Mouse (Mus musculus): ENCODE results near the gene Tmem62.
A peak's percentile ranks its signal among the peaks of the same experiment; 100 is the strongest.
"Not testable (repeated sequence)": the region's sequence is repeated elsewhere in the genome, so short reads cannot be mapped to it uniquely, and the experiment has no call there.

The Tmem62 gene

GRCm38 (mm10) chr2:120996607-120997006 is 19.8 kb downstream of the Tmem62 start:
- not testable (repeated sequence) for DNase-seq (ENCODE audit: low spot score)

- DNase-seq (ENCODE audit: low spot score) = no peak
These were observed 22.0 kb downstream of the Tmem62 start for GRCm38 (mm10) chr2:120998863-120999262.

- DNase-seq (ENCODE audit: low spot score) = no peak
These were observed 26.8 kb downstream of the Tmem62 start for GRCm38 (mm10) chr2:121003586-121003985.

GRCm38 (mm10) chr2:121004018-121004811 is 27.4 kb downstream of the Tmem62 start:
- no peak for DNase-seq (ENCODE audit: low spot score)

GRCm38 (mm10) chr2:121006986-121007385 is 30.2 kb downstream of the Tmem62 start:
- DNase-seq (ENCODE audit: low spot score) = no peak

GRCm38 (mm10) chr2:121007925-121008663 is 31.3 kb downstream of the Tmem62 start, which contains the start of gene Ccndbp1:
Gene Ccndbp1, plus strand, starts transcription at chr2:121008403.
- peak; percentile 52 for DNase-seq (ENCODE audit: low spot score)

- DNase-seq (ENCODE audit: low spot score) = no peak
These were observed 31.8 kb downstream of the Tmem62 start for GRCm38 (mm10) chr2:121008664-121009007.

GRCm38 (mm10) chr2:121009071-121009677 is 32.4 kb downstream of the Tmem62 start:
- DNase-seq (ENCODE audit: low spot score) = no peak

GRCm38 (mm10) chr2:121012676-121013075 is 35.9 kb downstream of the Tmem62 start:
- no peak for DNase-seq (ENCODE audit: low spot score)

- DNase-seq (ENCODE audit: low spot score) = no peak
These were observed 38.7 kb downstream of the Tmem62 start for GRCm38 (mm10) chr2:121015507-121015906.

- DNase-seq (ENCODE audit: low spot score) = no peak
These were observed 39.4 kb downstream of the Tmem62 start for GRCm38 (mm10) chr2:121016226-121016625.

- no peak for DNase-seq (ENCODE audit: low spot score)
These were observed 40.3 kb downstream of the Tmem62 start for GRCm38 (mm10) chr2:121017151-121017550.

- DNase-seq (ENCODE audit: low spot score) = no peak
These were observed 46.1 kb downstream of the Tmem62 start for GRCm38 (mm10) chr2:121022918-121023317.

GRCm38 (mm10) chr2:121036733-121037341 is 60.0 kb downstream of the Tmem62 start, which contains the start of gene Epb42:
Gene Epb42, minus strand, starts transcription at chr2:121037072.
- no peak for DNase-seq (ENCODE audit: low spot score)

- not testable (repeated sequence) for DNase-seq (ENCODE audit: low spot score)
These were observed 62.0 kb downstream of the Tmem62 start for GRCm38 (mm10) chr2:121038851-121039250.

GRCm38 (mm10) chr2:121039382-121039781 is 62.6 kb downstream of the Tmem62 start:
- no peak for DNase-seq (ENCODE audit: low spot score)

GRCm38 (mm10) chr2:121041098-121041497 is 64.3 kb downstream of the Tmem62 start:
- peak; percentile 20 for DNase-seq (ENCODE audit: low spot score)

GRCm38 (mm10) chr2:121045653-121046052 is 68.8 kb downstream of the Tmem62 start:
- DNase-seq (ENCODE audit: low spot score) = no peak

GRCm38 (mm10) chr2:121052176-121052575 is 75.4 kb downstream of the Tmem62 start:
- no peak for DNase-seq (ENCODE audit: low spot score)

GRCm38 (mm10) chr2:121054060-121054459 is 77.2 kb downstream of the Tmem62 start:
- no peak for DNase-seq (ENCODE audit: low spot score)

- no peak for DNase-seq (ENCODE audit: low spot score)
These were observed 79.1 kb downstream of the Tmem62 start for GRCm38 (mm10) chr2:121055915-121056314.

Data from layer of hippocampus, adult 9-10 months (tissue).